In the genomic region with DNA sequence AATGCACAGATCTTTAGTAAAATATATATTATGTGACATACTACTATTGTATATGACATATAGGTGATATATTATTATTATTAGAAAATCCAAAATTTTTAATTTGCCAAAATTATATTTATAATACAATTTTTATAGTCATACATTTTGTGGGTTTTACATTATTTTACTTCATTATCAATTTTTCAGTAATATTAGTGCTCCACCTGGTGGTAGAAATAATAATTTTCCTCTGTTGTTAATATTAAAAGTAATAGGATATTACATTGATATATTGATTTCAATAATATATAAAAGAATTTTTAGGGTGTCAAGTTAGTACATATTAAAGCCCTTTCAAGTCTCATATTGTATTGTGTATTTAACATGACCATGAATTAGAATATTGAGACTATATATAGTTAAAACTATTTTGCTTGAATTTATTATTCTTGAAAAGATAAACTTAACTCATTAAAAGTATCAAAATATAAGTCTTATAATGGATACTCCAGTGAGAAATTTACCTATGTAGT, we compare ENCODE assay signal across 17 mouse cellular contexts.
DNase-seq lines count a peak whose midpoint lies in the region; ATAC-seq and TF ChIP-seq lines count a peak whose summit lies in the region.
"Had no signal": no experiment of that assay in that cellular context is flagged by ENCODE, and none has a peak within 500 bp of the region (broad histone marks: within the 10 kb centered on the region; RNA-seq: fewer than 3 reads in every experiment).

No protein-coding gene starts in this region.

- no peak overlapping the region for H3K4me2 ChIP-seq in forebrain, embryonic 14.5 days (ENCODE audit: low read length)
- H3K4me2 ChIP-seq in forebrain, embryonic 15.5 days (replicated peaks) = no peak overlapping the region
- H3K4me2 ChIP-seq: embryonic facial prominence, embryonic 12.5 days; heart, embryonic 13.5 days; liver, embryonic 13.5 days; neural tube, embryonic 15.5 days had no signal

- no peaks in the 10 kb centered on the region for H3K4me1 ChIP-seq in forebrain, embryonic 14.5 days (ENCODE audit: control insufficient read depth, insufficient read depth, low read length)
- H3K4me1 ChIP-seq in forebrain, embryonic 15.5 days = no peaks in the 10 kb centered on the region
- H3K4me1 ChIP-seq: embryonic facial prominence, embryonic 12.5 days; heart, embryonic 13.5 days; liver, embryonic 13.5 days; neural tube, embryonic 15.5 days had no signal

- DNase-seq in forebrain, embryonic 14.5 days (ENCODE audit: low spot score) = peak; percentile 55
- DNase-seq in layer of hippocampus, adult 2 months (ENCODE audit: low spot score in 2 of 2) = no peak
- DNase-seq in layer of hippocampus, postnatal 25 days (ENCODE audit: extremely low spot score in 1 of 2, low spot score in 1 of 2) = no peak
- DNase-seq in 3T3-L1 (ENCODE audit: low read depth, low spot score) (peak; percentile 36), MEL-GATA-1-ER (ENCODE audit: extremely low read depth, low read depth) (peak; percentile 8), MN1 (ENCODE audit: low spot score) (no peak)
- DNase-seq: adrenal gland, adult 2 months; cerebellum, adult 9-10 months; gastrocnemius, postnatal 36 days; liver, embryonic 13.5 days; lung, postnatal 10 days had no signal

- H3K27ac ChIP-seq in forebrain, embryonic 14.5 days (ENCODE audit: low read depth, low read length) = no peak overlapping the region
- no peak overlapping the region for H3K27ac ChIP-seq in forebrain, embryonic 15.5 days (replicated peaks)
- no peak overlapping the region for H3K27ac ChIP-seq in layer of hippocampus, adult 2 months
- H3K27ac ChIP-seq: embryonic facial prominence, embryonic 12.5 days; heart, embryonic 13.5 days; liver, embryonic 13.5 days; neural tube, embryonic 15.5 days had no signal

- ATAC-seq in forebrain, embryonic 14.5 days = no peak
- no peak for ATAC-seq in forebrain, embryonic 15.5 days (replicated peaks)
- ATAC-seq: CD4-positive, CD25-positive, alpha-beta regulatory T cell, adult 4 months; hindbrain, embryonic 16.5 days had no signal

- H3K27me3 ChIP-seq in forebrain, embryonic 14.5 days (replicated peaks; ENCODE audit: control insufficient read depth, insufficient read depth, low read length) = no peaks in the 10 kb centered on the region
- no peaks in the 10 kb centered on the region for H3K27me3 ChIP-seq in forebrain, embryonic 15.5 days
- H3K27me3 ChIP-seq: embryonic facial prominence, embryonic 12.5 days; heart, embryonic 13.5 days; liver, embryonic 13.5 days; neural tube, embryonic 15.5 days had no signal

- TF ChIP-seq CTCF in layer of hippocampus, adult 2 months (conservative IDR thresholded peaks at IDR 0.05) = peak; percentile 78

- no peak overlapping the region for H3K4me3 ChIP-seq in forebrain, embryonic 14.5 days (ENCODE audit: low read depth, low read length)
- H3K4me3 ChIP-seq in forebrain, embryonic 15.5 days = no peak overlapping the region
- no peak overlapping the region for H3K4me3 ChIP-seq in layer of hippocampus, adult 2 months
- H3K4me3 ChIP-seq: embryonic facial prominence, embryonic 12.5 days; heart, embryonic 13.5 days; liver, embryonic 13.5 days; neural tube, embryonic 15.5 days had no signal

- H3K9ac ChIP-seq in forebrain, embryonic 14.5 days (ENCODE audit: low read length) = no peak overlapping the region
- no peak overlapping the region for H3K9ac ChIP-seq in forebrain, embryonic 15.5 days (replicated peaks)
- H3K9ac ChIP-seq: embryonic facial prominence, embryonic 12.5 days; heart, embryonic 13.5 days; liver, embryonic 13.5 days; neural tube, embryonic 15.5 days had no signal

- no peaks in the 10 kb centered on the region for H3K9me3 ChIP-seq in forebrain, embryonic 14.5 days (replicated peaks; ENCODE audit: control insufficient read depth, low read length)
- no peaks in the 10 kb centered on the region for H3K9me3 ChIP-seq in forebrain, embryonic 15.5 days
- H3K9me3 ChIP-seq: embryonic facial prominence, embryonic 12.5 days; heart, embryonic 13.5 days; liver, embryonic 13.5 days; neural tube, embryonic 15.5 days had no signal

- H3K36me3 ChIP-seq in forebrain, embryonic 14.5 days (ENCODE audit: control insufficient read depth, insufficient read depth, low read length) = no peaks in the 10 kb centered on the region
- no peaks in the 10 kb centered on the region for H3K36me3 ChIP-seq in forebrain, embryonic 15.5 days
- H3K36me3 ChIP-seq: embryonic facial prominence, embryonic 12.5 days; heart, embryonic 13.5 days; liver, embryonic 13.5 days; neural tube, embryonic 15.5 days had no signal

Comparison
In these comparisons a context has a peak if more than half of its experiments do, and no peak if none do; other contexts are left out.
1. DNase-seq: peak in forebrain, embryonic 14.5 days (single experiment), 3T3-L1 (single experiment) and MEL-GATA-1-ER (single experiment); none in layer of hippocampus, adult 2 months (0 of 2), layer of hippocampus, postnatal 25 days (0 of 2) and MN1 (single experiment).